Mouse (Mus musculus) heart, embryonic 10.5 days (tissue): Measurements from ENCODE around the gene Srgap1. TPM values are rescaled to one million over a fixed set of nuclear protein-coding genes. Genes with fewer than 3 reads are reported as not detected.

Experiments
- DNase-seq: peaks from one replicate; pipeline ENCODE4 v3.0.0-alpha.2; 2017; ENCODE audit warnings: low spot score
- H3K27ac ChIP-seq: fragments of 300-500 bp; sonication (generic); 2 replicates; pipeline ENCODE4 v1.5.1; 2016; ENCODE audit warnings: mild to moderate bottlenecking
- H3K27me3 ChIP-seq: fragments of 300-500 bp; sonication (generic); 2 replicates; pipeline ENCODE4 v1.6.1; 2016; ENCODE audit warnings: mild to moderate bottlenecking; ENCODE audit not compliant: poor library complexity, insufficient read depth, severe bottlenecking
- H3K36me3 ChIP-seq: fragments of 300-500 bp; sonication (generic); 2 replicates; pipeline ENCODE4 v1.6.1; 2016; ENCODE audit warnings: mild to moderate bottlenecking, moderate library complexity
- H3K4me1 ChIP-seq: fragments of 300-500 bp; sonication (generic); 2 replicates; pipeline ENCODE4 v1.6.1; 2016; ENCODE audit warnings: mild to moderate bottlenecking
- H3K4me3 ChIP-seq: fragments of 300-500 bp; sonication (generic); 2 replicates; pipeline ENCODE4 v1.5.1; 2016; ENCODE audit warnings: mild to moderate bottlenecking, moderate library complexity
- H3K9me3 ChIP-seq: fragments of 300-500 bp; sonication (generic); 2 replicates; pipeline ENCODE4 v1.6.1; 2016; ENCODE audit warnings: mild to moderate bottlenecking, moderate library complexity
- WGBS: fragments of 180-500 bp; shearing (Covaris S2); methylation state at CpG from one replicate; pipeline ENCODE4 v1.1.7; 2016; 5-methylcytosine and 5-hydroxymethylcytosine counted together
- polyA plus RNA-seq: library from polyadenylated mRNA; unstranded; fragments of >200 nt; fragmentation: Nextera tagmentation; extraction: Ambion mirVana; gene quantifications from 2 replicates; pipeline ENCODE4 v1.2.1, GENCODE M21; 2016

Gene Srgap1
- 5.5 and 6.8 TPM in 2 replicates for polyA plus RNA-seq

DNA sequence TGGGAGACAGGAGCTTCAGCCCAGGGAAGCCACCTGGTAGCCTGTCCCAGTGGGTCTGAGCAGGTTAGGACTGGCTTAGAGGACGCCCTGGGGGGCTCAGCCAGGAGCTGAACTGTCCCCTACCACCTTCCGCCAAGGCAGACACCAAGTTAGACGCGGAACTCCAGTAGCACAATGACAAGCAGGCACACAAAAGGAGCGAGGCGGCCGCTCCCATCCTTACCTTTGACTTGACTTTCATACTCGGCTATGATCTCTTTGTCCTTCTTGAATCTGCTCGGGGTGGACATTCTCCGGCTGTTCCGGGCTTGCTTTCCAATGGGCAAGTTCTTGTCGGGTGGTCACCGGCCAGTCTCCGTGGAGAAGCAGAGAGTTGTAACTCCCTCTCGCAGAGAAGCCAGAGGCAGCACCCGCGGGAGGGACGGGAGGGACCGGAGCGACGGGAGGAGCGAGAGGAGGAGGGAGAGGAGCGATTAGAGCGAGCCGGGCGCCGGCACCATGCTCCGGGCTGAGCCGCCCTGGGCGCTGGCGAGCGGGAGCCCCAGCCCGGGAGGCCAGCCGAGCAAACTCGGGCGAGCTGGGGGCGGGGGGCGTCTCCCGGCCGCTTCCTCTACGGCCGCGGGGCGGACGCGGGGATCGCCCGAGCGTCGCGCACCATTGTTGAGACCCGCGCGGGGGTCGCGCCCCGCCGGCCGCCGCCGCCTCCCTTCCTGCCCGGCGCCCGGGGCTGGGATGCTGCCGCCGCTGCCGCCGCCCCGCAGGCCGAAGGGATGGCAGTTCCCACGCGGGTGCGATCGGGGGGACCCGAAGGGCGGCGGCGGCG is at the start of gene Srgap1:
Gene Srgap1, minus strand, starts transcription at position 412 of the 823 bp plus-strand sequence.
- no peaks in the 10 kb centered on the region for H3K9me3 ChIP-seq
- H3K4me3 ChIP-seq = peak within 1 kb of the TSS; percentile 81
- H3K27me3 ChIP-seq = peaks cover 24% of the 10 kb centered on the region
- H3K36me3 ChIP-seq = 0 out of 2 replicates have a peak, but pooled peaks cover 2% of the 10 kb centered on the region
- peak within 1 kb of the TSS; percentile 93 for H3K27ac ChIP-seq
- DNase-seq = peak; percentile 82
- 0% methylated on average over 66 of the region's 79 CpGs for WGBS
- peaks cover 24% of the 10 kb centered on the region; the same call in 1 of the 2 replicates for H3K4me1 ChIP-seq

DNA sequence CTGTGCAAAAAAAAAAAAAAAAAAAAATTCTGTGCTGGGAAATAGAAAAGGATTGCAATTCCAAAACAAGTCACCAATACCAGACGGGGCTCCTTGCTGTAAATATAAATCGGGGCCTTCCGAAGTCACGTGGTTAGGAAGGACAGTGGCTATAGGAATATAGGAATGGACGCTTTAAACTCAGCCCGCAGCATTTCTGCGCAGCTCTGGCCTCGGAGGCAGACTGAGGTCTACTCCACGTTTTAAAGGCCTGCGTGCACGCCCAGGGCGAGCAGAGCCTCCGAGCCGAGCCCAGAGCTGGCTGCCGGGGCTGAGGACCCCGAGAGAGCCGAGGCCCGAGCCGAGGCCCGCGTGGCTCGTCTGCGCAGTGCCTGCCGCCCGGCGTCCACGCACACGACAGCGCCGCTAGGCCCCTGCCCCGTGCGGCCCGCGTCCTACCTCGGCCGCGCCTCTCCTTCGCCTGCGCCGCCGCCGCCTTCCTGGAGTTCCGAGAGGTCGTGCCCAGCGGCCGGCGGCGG is 49.4 kb upstream of the Srgap1 start:
- WGBS = under 1% methylated on average over 48 of the region's 48 CpGs
- Histone ChIP-seq H3K27me3 (no peaks in the 10 kb centered on the region), H3K4me3 (peak overlapping the region; percentile 82), H3K9me3 (no peaks in the 10 kb centered on the region), H3K36me3 (peaks cover 12% of the 10 kb centered on the region; the same call in 1 of the 2 replicates), H3K4me1 (peaks cover 12% of the 10 kb centered on the region; the same call in 1 of the 2 replicates), H3K27ac (peak overlapping the region; percentile 95)
- no peak for DNase-seq

GRCm38 (mm10) chr10:122090472-122090871 is 43.4 kb upstream of the Srgap1 start:
- no peak for DNase-seq
- Histone ChIP-seq H3K4me1 (no peaks in the 10 kb centered on the region; the same call in 1 of the 2 replicates), H3K36me3 (peaks cover 60% of the 10 kb centered on the region), H3K27me3 (no peaks in the 10 kb centered on the region), H3K9me3 (peaks cover 10% of the 10 kb centered on the region; the same call in 1 of the 2 replicates), H3K27ac (no peak overlapping the region), H3K4me3 (no peak overlapping the region)
- WGBS = 91% methylated on average over 1 of the region's 1 CpGs

- WGBS = 52% methylated on average over 1 of the region's 1 CpGs
- peaks cover 13% of the 10 kb centered on the region; the same call in 1 of the 2 replicates for H3K36me3 ChIP-seq
- H3K27ac ChIP-seq = no peak overlapping the region
- H3K4me1 ChIP-seq = no peaks in the 10 kb centered on the region
- H3K4me3 ChIP-seq = no peak overlapping the region
- H3K27me3 ChIP-seq = no peaks in the 10 kb centered on the region
- no peak for DNase-seq
- no peaks in the 10 kb centered on the region for H3K9me3 ChIP-seq
These were observed 34.2 kb upstream of the Srgap1 start for GRCm38 (mm10) chr10:122081352-122081751.

GRCm38 (mm10) chr10:122069153-122069552 is 22.0 kb upstream of the Srgap1 start:
- no peak for DNase-seq

DNA sequence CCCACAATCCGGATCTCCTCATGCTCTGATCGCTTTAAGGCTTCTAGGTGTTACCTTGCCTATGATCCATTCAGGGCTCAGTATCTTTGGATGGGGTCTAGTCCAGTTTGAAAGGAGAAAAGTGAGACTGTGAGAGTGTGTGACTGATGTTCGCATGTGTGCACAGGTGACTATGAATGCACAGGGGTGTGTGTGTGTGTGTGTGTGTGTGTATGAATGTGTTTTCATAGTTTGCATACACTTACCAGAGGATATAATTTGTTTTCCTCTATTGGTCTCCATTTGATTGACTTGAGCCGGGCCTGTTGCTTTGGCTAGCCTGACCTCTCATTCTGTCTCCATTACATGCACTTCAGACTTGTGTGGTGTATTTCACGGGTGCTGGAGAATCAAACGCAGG is 8.7 kb upstream of the Srgap1 start:
- 90% methylated on average over 6 of the region's 6 CpGs for WGBS
- Histone ChIP-seq H3K36me3 (no peaks in the 10 kb centered on the region), H3K4me3 (no peak overlapping the region), H3K27me3 (no peaks in the 10 kb centered on the region), H3K27ac (no peak overlapping the region), H3K4me1 (no peaks in the 10 kb centered on the region), H3K9me3 (no peaks in the 10 kb centered on the region)
- peak; percentile 54 for DNase-seq

More at GRCm38 (mm10) chr10:122069153-122069552, 22.0 kb upstream of the Srgap1 start:
- Histone ChIP-seq H3K27me3 (no peaks in the 10 kb centered on the region), H3K36me3 (no peaks in the 10 kb centered on the region), H3K27ac (no peak overlapping the region), H3K4me3 (no peak overlapping the region), H3K9me3 (no peaks in the 10 kb centered on the region), H3K4me1 (peaks cover 6% of the 10 kb centered on the region; the same call in 1 of the 2 replicates)

GRCm38 (mm10) chr10:122054535-122054934 is 7.4 kb upstream of the Srgap1 start:
- Histone ChIP-seq H3K27ac (no peak overlapping the region), H3K4me1 (no peaks in the 10 kb centered on the region), H3K27me3 (peaks cover 5% of the 10 kb centered on the region; the same call in 1 of the 2 replicates), H3K9me3 (no peaks in the 10 kb centered on the region), H3K36me3 (no peaks in the 10 kb centered on the region), H3K4me3 (no peak overlapping the region)
- peak; percentile 79 for DNase-seq
- WGBS = 11% methylated on average over 8 of the region's 8 CpGs

DNA sequence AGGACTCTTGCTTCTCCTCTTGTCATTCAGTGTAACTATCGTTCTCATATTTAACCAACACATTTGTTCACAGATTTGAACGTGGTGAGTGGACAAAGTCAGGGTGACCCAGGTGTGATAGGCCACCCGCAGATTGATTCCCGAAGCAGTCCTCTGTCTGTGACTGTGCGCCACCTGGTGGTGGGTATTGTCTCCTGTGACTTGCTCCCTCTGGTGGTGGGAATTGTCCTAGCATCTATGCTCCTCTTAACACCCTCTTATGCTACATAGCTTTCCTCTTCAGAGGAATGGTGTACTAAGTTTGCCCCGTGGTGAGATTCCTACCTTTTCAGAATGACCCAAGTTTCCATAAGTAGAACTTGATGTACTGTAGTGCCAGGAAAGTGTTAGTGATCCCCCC is 4.7 kb upstream of the Srgap1 start:
- H3K27me3 ChIP-seq = peaks cover 18% of the 10 kb centered on the region; the same call in 1 of the 2 replicates
- H3K27ac ChIP-seq = no peak overlapping the region
- H3K9me3 ChIP-seq = no peaks in the 10 kb centered on the region
- peak; percentile 84 for DNase-seq
- no peaks in the 10 kb centered on the region for H3K36me3 ChIP-seq
- 33% methylated on average over 6 of the region's 6 CpGs for WGBS
- H3K4me3 ChIP-seq = no peak overlapping the region
- H3K4me1 ChIP-seq = peaks cover 5% of the 10 kb centered on the region; the same call in 1 of the 2 replicates

DNA sequence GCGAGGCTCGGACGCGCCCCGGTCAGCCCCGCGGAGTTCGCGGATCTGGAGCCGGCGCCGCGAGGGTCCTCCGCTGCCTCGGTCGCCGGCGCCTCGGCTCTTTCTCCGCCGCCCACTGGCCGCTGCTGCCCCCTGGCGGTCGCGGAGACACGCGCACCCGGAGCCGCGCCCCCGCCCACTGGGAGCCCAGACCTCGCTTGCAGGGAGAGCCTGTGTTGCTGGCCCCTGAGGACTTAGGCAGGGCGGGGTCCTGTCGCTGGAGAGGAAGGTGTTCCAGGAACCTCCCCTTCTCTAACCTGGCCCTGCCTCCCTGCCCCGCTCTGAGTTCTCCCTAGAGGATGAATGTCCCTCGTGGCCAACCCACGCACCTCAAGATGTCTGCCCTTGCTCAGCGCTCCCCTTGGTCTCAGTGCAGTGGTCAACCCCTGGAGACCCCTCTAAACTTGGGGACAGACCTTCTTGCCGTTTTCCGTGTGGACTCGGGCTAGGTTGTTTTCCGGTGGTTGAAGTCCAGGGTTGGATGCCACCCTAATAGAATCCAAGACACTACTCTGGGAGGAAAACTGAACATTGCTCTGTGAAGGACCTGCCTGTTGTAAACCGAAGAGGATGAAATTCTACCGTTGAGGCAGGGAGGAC is 731 bp upstream of the Srgap1 start:
- peak overlapping the region; percentile 81 for H3K4me3 ChIP-seq
- peak overlapping the region; percentile 93 for H3K27ac ChIP-seq
- peaks cover 19% of the 10 kb centered on the region for H3K27me3 ChIP-seq
- H3K36me3 ChIP-seq = no peaks in the 10 kb centered on the region
- peaks cover 20% of the 10 kb centered on the region; the same call in 1 of the 2 replicates for H3K4me1 ChIP-seq
- H3K9me3 ChIP-seq = no peaks in the 10 kb centered on the region
- peak; percentile 87 for DNase-seq
- WGBS = 9% methylated on average over 40 of the region's 44 CpGs

DNA sequence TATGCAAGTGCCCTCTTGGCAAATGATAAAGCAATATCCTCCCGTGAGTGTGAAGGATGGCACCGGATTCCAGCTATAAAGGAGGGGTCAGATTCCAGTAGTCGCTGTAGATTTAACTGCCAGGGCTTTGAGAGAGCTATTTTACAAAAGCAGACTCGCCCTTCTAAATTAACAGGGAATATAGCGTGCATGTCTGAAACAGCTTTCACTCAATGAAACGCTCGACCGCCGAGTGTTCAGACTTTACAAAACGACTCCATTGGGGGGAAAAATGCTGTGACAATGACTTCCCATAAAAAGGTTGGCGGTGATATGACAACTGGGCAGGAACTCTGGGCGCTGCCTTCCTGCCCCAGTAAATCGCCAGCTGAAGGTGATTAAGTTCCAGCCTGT is 608 bp downstream of the Srgap1 start:
- no peaks in the 10 kb centered on the region for H3K9me3 ChIP-seq
- no peak for DNase-seq
- H3K27ac ChIP-seq = peak overlapping the region; percentile 93
- H3K4me1 ChIP-seq = peaks cover 24% of the 10 kb centered on the region; the same call in 1 of the 2 replicates
- H3K27me3 ChIP-seq = peaks cover 24% of the 10 kb centered on the region
- peak overlapping the region; percentile 81 for H3K4me3 ChIP-seq
- WGBS = 4% methylated on average over 13 of the region's 13 CpGs
- 0 out of 2 replicates have a peak, but pooled peaks cover 2% of the 10 kb centered on the region for H3K36me3 ChIP-seq

- Histone ChIP-seq H3K36me3 (0 out of 2 replicates have a peak, but pooled peaks cover 2% of the 10 kb centered on the region), H3K4me3 (peak overlapping the region; percentile 81), H3K27ac (peak overlapping the region; percentile 93; the same call in 1 of the 2 replicates), H3K9me3 (no peaks in the 10 kb centered on the region), H3K27me3 (peaks cover 24% of the 10 kb centered on the region), H3K4me1 (peaks cover 24% of the 10 kb centered on the region; the same call in 1 of the 2 replicates)
- WGBS = 35% methylated on average over 9 of the region's 9 CpGs
- DNase-seq = peak; percentile 74
These were observed 1.2 kb downstream of the Srgap1 start for GRCm38 (mm10) chr10:122045946-122046345.

- Histone ChIP-seq H3K36me3 (0 out of 2 replicates have a peak, but pooled peaks cover 2% of the 10 kb centered on the region), H3K27ac (no peak overlapping the region), H3K4me1 (peaks cover 24% of the 10 kb centered on the region; the same call in 1 of the 2 replicates), H3K4me3 (no peak overlapping the region), H3K27me3 (peaks cover 22% of the 10 kb centered on the region), H3K9me3 (peaks cover 5% of the 10 kb centered on the region; the same call in 1 of the 2 replicates)
- 76% methylated on average over 4 of the region's 4 CpGs for WGBS
- DNase-seq = peak; percentile 68
These were observed 2.2 kb downstream of the Srgap1 start for GRCm38 (mm10) chr10:122044926-122045325.
